Mouse (Mus musculus): ENCODE measurements around the gene Atg10.

- no peak for TF ChIP-seq CTCF (IDR thresholded peaks at IDR 0.05; ENCODE audit: borderline replicate concordance, insufficient read depth, low read length)
- no peak for TF ChIP-seq POLR2A (IDR thresholded peaks at IDR 0.05; ENCODE audit: low read depth, low read length)
Observed at GRCm38 (mm10) chr13:91179174-91179899, 44.4 kb downstream of the Atg10 start.
